Mouse (Mus musculus): ENCODE measurements around the gene Ccdc61. TPM values are rescaled to one million over a fixed set of nuclear protein-coding genes. Genes with fewer than 3 reads are reported as not detected.
"Not testable (repeated sequence)": the region's sequence is repeated elsewhere in the genome, so short reads cannot be mapped to it uniquely, and the experiment has no call there.

Ccdc61 gene
- polyA plus RNA-seq, 1 experiment from 2014 or later, result 39.7 TPM

DNA sequence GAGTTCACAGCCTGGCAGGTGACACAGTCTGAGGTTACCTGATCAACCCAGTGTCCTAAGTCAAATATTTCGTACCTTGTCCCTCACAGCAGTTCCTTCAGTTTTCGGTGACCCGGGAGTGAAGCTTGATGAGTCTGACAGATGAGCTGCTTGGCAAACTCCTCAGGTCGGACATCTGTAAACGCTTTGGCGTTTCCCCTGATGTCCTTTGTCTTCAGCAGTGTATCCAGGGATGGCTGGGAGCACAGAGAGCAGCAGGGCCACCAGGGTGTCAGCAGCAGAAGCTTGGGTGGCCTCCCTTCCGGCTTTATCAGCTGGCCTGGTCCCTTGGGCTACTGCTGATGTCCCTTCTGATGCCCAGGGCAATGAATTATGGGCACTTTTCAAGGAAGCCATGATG, 31.5 kb downstream of the Ccdc61 start:
- no peak overlapping the region for H3K27ac ChIP-seq
- 68% methylated on average over 7 of the region's 7 CpGs for WGBS

GRCm38 (mm10) chr7:18875372-18875771, 34.8 kb downstream of the Ccdc61 start:
- H3K27me3 ChIP-seq, result no peaks in the 10 kb centered on the region
- H3K4me3 ChIP-seq, result no peak overlapping the region
- no peaks in the 10 kb centered on the region for H3K36me3 ChIP-seq
- H3K4me2 ChIP-seq (replicated peaks), result no peak overlapping the region
- no peaks in the 10 kb centered on the region for H3K9me3 ChIP-seq
- no peaks in the 10 kb centered on the region for H3K4me1 ChIP-seq
- no peak overlapping the region for H3K9ac ChIP-seq
- WGBS, result 67% methylated on average over 5 of the region's 5 CpGs
- H3K27ac ChIP-seq, result no peak overlapping the region
- ATAC-seq (ENCODE audit: insufficient number of reproducible peaks, insufficient read depth, low FRiP score, low TSS enrichment), result no peak

More for the DNA sequence above, 31.5 kb downstream of the Ccdc61 start:
- ATAC-seq (ENCODE audit: insufficient number of reproducible peaks, insufficient read depth, low FRiP score, low TSS enrichment), result no peak
- H3K9ac ChIP-seq, result no peak overlapping the region
- no peaks in the 10 kb centered on the region for H3K27me3 ChIP-seq
- no peaks in the 10 kb centered on the region for H3K9me3 ChIP-seq
- no peak overlapping the region for H3K4me3 ChIP-seq
- no peaks in the 10 kb centered on the region for H3K36me3 ChIP-seq
- no peak overlapping the region for H3K4me2 ChIP-seq (replicated peaks)
- no peaks in the 10 kb centered on the region for H3K4me1 ChIP-seq

DNA sequence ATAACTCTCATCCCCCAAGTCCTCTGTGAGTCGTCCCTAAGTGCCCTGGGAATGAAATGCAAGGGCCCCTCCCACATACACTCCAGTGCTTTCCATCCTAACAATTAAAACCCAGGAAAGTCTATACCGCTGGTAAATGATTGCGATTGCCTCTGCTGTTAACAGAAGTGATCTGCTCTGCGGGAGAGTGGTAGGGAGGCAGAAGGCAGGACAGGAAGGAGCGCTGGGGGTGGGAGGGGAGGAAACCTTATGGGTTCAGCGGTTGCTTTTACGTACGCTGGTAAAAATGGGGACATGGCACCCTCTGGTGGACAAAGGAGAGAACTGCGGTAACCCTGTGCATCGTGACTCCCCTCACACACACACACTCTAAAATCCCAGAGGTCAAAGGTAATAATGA, 37.0 kb downstream of the Ccdc61 start:
- Histone ChIP-seq H3K36me3 (no peaks in the 10 kb centered on the region), H3K4me3 (peak overlapping the region; percentile 38), H3K27ac (no peak overlapping the region), H3K9ac (no peak overlapping the region), H3K27me3 (no peaks in the 10 kb centered on the region), H3K9me3 (peaks cover 4% of the 10 kb centered on the region; the same call in 1 of the 2 replicates), H3K4me1 (no peaks in the 10 kb centered on the region), H3K4me2 (replicated peaks) (peak overlapping the region; percentile 52)
- peak; percentile 76 for ATAC-seq (ENCODE audit: insufficient number of reproducible peaks, insufficient read depth, low FRiP score, low TSS enrichment)
- WGBS, result under 1% methylated on average over 10 of the region's 10 CpGs

DNA sequence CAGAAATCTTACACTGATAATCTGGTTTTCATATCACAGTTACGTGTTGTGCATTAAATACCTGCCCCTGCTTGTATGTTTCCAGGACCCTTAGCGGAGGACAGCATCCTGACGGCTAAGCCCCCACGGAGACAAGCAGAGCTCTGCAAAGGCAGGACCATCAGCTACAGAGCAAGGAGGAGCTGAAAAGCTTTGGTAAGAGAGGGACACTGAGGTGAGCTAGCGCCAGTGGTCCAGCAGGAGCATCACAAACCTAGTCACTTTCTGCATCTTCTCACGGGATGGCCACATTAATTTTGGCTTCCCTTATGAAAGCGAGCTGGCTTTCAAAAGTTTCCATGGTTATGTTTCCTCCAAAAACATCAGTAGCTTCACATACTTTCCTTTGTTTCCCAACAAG, 37.4 kb downstream of the Ccdc61 start:
- WGBS, result 4% methylated on average over 7 of the region's 7 CpGs
- peak overlapping the region; percentile 52 for H3K4me2 ChIP-seq (replicated peaks)

GRCm38 (mm10) chr7:18872014-18872802, 38.0 kb downstream of the Ccdc61 start:
- Histone ChIP-seq H3K36me3 (no peaks in the 10 kb centered on the region), H3K4me1 (no peaks in the 10 kb centered on the region), H3K9me3 (peaks cover 8% of the 10 kb centered on the region; the same call in 1 of the 2 replicates), H3K4me2 (replicated peaks) (peak overlapping the region; percentile 52), H3K27ac (no peak overlapping the region), H3K27me3 (no peaks in the 10 kb centered on the region), H3K4me3 (peak overlapping the region; percentile 38), H3K9ac (peak overlapping the region; percentile 36; the same call in 1 of the 2 replicates)
- ATAC-seq (ENCODE audit: insufficient number of reproducible peaks, insufficient read depth, low FRiP score, low TSS enrichment), result peak; percentile 62
- WGBS, result 31% methylated on average over 13 of the region's 14 CpGs

More for the DNA sequence above, 37.4 kb downstream of the Ccdc61 start:
- no peaks in the 10 kb centered on the region for H3K4me1 ChIP-seq
- ATAC-seq (ENCODE audit: insufficient number of reproducible peaks, insufficient read depth, low FRiP score, low TSS enrichment), result peak; percentile 50; the same call in 1 of the 2 replicates
- H3K36me3 ChIP-seq, result no peaks in the 10 kb centered on the region
- peaks cover 8% of the 10 kb centered on the region; the same call in 1 of the 2 replicates for H3K9me3 ChIP-seq
- no peaks in the 10 kb centered on the region for H3K27me3 ChIP-seq
- peak overlapping the region; percentile 36; the same call in 1 of the 2 replicates for H3K9ac ChIP-seq
- H3K4me3 ChIP-seq, result peak overlapping the region; percentile 38
- no peak overlapping the region for H3K27ac ChIP-seq

- 77% methylated on average over 1 of the region's 8 CpGs for WGBS
- H3K4me2 ChIP-seq (replicated peaks); H3K27me3 ChIP-seq; H3K9ac ChIP-seq; H3K36me3 ChIP-seq; ATAC-seq (ENCODE audit: insufficient number of reproducible peaks, insufficient read depth, low FRiP score, low TSS enrichment); H3K4me3 ChIP-seq; H3K4me1 ChIP-seq; H3K27ac ChIP-seq; H3K9me3 ChIP-seq: not testable (repeated sequence)
Measured at GRCm38 (mm10) chr7:18871031-18871430, 39.2 kb downstream of the Ccdc61 start, which contains the start of gene Pglyrp1. TSS of gene Pglyrp1 (plus strand) at chr7:18871331.

DNA sequence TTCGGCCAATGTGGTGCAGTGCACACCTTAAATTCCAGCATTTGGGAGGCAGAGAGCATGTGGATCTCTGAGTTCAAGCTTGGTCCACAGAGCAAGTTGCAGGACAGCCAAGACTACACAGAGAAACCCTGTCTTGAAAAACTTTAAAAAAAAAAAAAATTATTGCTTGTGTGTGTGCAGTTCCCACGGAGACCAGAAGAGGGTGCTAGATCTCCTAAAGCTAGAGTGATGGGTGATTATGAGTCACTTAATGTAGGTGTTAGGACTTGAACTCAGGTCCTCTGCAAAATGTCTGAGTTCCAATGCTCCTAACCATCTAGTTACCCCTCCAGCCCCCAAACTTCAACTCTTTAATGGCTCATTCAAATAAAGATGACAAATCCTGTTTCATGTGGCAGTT, 41.7 kb downstream of the Ccdc61 start:
- Histone ChIP-seq H3K4me2 (replicated peaks) (no peak overlapping the region), H3K27ac (no peak overlapping the region), H3K36me3 (no peaks in the 10 kb centered on the region), H3K27me3 (no peaks in the 10 kb centered on the region), H3K9me3 (peaks cover 8% of the 10 kb centered on the region; the same call in 1 of the 2 replicates), H3K4me1 (no peaks in the 10 kb centered on the region), H3K9ac (no peak overlapping the region), H3K4me3 (no peak overlapping the region)
- WGBS, result 89% methylated on average over 2 of the region's 2 CpGs
- no peak for ATAC-seq (ENCODE audit: insufficient number of reproducible peaks, insufficient read depth, low FRiP score, low TSS enrichment)

- Histone ChIP-seq H3K4me3 (no peak overlapping the region), H3K36me3 (no peaks in the 10 kb centered on the region), H3K27ac (no peak overlapping the region), H3K9ac (no peak overlapping the region), H3K4me1 (no peaks in the 10 kb centered on the region), H3K4me2 (replicated peaks) (no peak overlapping the region), H3K9me3 (no peaks in the 10 kb centered on the region), H3K27me3 (no peaks in the 10 kb centered on the region)
- WGBS, result 82% methylated on average over 6 of the region's 6 CpGs
- no peak for ATAC-seq (ENCODE audit: insufficient number of reproducible peaks, insufficient read depth, low FRiP score, low TSS enrichment)
Measured at GRCm38 (mm10) chr7:18862801-18863200, 47.4 kb downstream of the Ccdc61 start.

- no peaks in the 10 kb centered on the region for H3K9me3 ChIP-seq
- H3K36me3 ChIP-seq, result no peaks in the 10 kb centered on the region
- no peak overlapping the region for H3K27ac ChIP-seq
- no peak for ATAC-seq (ENCODE audit: insufficient number of reproducible peaks, insufficient read depth, low FRiP score, low TSS enrichment)
- no peak overlapping the region for H3K4me2 ChIP-seq (replicated peaks)
- H3K4me1 ChIP-seq, result no peaks in the 10 kb centered on the region
- no peak overlapping the region for H3K9ac ChIP-seq
- no peak overlapping the region for H3K4me3 ChIP-seq
- WGBS, result 73% methylated on average over 5 of the region's 5 CpGs
- H3K27me3 ChIP-seq, result no peaks in the 10 kb centered on the region
Measured at GRCm38 (mm10) chr7:18858310-18858916, 51.8 kb downstream of the Ccdc61 start.

- Histone ChIP-seq H3K4me3 (no peak overlapping the region), H3K36me3 (no peaks in the 10 kb centered on the region), H3K27me3 (no peaks in the 10 kb centered on the region), H3K9me3 (no peaks in the 10 kb centered on the region), H3K27ac (no peak overlapping the region), H3K4me2 (replicated peaks) (no peak overlapping the region), H3K9ac (no peak overlapping the region), H3K4me1 (no peaks in the 10 kb centered on the region)
- WGBS, result 97% methylated on average over 1 of the region's 1 CpGs
- ATAC-seq (ENCODE audit: insufficient number of reproducible peaks, insufficient read depth, low FRiP score, low TSS enrichment), result no peak
Measured at GRCm38 (mm10) chr7:18848395-18848794, 61.8 kb downstream of the Ccdc61 start.

- no peak overlapping the region for H3K4me2 ChIP-seq (replicated peaks)
- no peak overlapping the region for H3K4me3 ChIP-seq
- H3K27ac ChIP-seq, result no peak overlapping the region
- no peaks in the 10 kb centered on the region for H3K36me3 ChIP-seq
- 47% methylated on average over 5 of the region's 5 CpGs for WGBS
- H3K9ac ChIP-seq, result no peak overlapping the region
- ATAC-seq (ENCODE audit: insufficient number of reproducible peaks, insufficient read depth, low FRiP score, low TSS enrichment), result no peak
- peaks cover 6% of the 10 kb centered on the region; the same call in 1 of the 2 replicates for H3K4me1 ChIP-seq
- H3K27me3 ChIP-seq, result no peaks in the 10 kb centered on the region
- H3K9me3 ChIP-seq, result no peaks in the 10 kb centered on the region
Measured at GRCm38 (mm10) chr7:18844811-18845210, 65.4 kb downstream of the Ccdc61 start.

DNA sequence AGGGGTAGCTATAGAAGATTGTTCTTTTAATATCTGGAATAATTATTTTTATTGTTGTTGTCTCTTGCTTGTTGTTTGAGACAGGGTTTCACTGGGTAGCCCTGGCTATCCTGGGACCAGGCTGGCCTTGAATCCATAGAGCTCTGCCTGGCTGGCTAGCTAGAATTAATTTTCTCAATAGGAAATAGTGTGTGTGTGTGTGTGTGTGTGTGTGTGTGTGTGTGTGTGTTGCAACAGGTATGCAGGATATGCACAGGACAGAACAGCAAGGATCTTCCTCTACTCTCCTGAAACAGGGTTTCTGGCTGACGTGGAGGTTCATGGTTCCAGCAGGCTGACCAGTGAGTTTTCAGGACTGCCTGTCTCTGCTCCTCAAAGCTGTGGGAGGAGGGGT, 69.0 kb downstream of the Ccdc61 start:
- WGBS, result 84% methylated on average over 1 of the region's 1 CpGs
- Histone ChIP-seq H3K4me1 (peaks cover 8% of the 10 kb centered on the region; the same call in 1 of the 2 replicates), H3K9me3 (no peaks in the 10 kb centered on the region), H3K9ac (no peak overlapping the region), H3K36me3 (no peaks in the 10 kb centered on the region), H3K27ac (no peak overlapping the region), H3K4me2 (replicated peaks) (peak overlapping the region; percentile 43), H3K4me3 (0 out of 2 replicates have a peak overlapping the region, but pooled peaks have one; percentile 17), H3K27me3 (no peaks in the 10 kb centered on the region)
- no peak for ATAC-seq (ENCODE audit: insufficient number of reproducible peaks, insufficient read depth, low FRiP score, low TSS enrichment)
